Mouse (Mus musculus): Measurements from ENCODE around the gene Cox11. TPM values are rescaled to one million over a fixed set of nuclear protein-coding genes. Genes with fewer than 3 reads are reported as not detected.

Cox11 gene
- polyA plus RNA-seq (2014; fragmentation: Illumina TruSeq; extraction: RNeasy Lipid Tissue Mini Kit (QIAGEN cat#74804); ENCODE audit: insufficient read depth, low read depth, low replicate concordance), result 9.2 TPM

GRCm38 (mm10) chr11:90637440-90638311, at the start of gene Cox11, which contains the start of gene Stxbp4:
Gene Cox11 (plus strand): TSS chr11:90638173.
Gene Stxbp4 (minus strand): TSS chr11:90638084.

GRCm38 (mm10) chr11:90687460-90688416, 49.8 kb downstream of the Cox11 start, which contains the start of gene Tom1l1:
Gene Tom1l1 (minus strand): TSS chr11:90688366.

Other genes starting within 250 kb of the Cox11 start
- 2.4 TPM for gene Hlf, start 247.3 kb upstream of the Cox11 start, polyA plus RNA-seq (2014; fragmentation: Illumina TruSeq; extraction: RNeasy Lipid Tissue Mini Kit (QIAGEN cat#74804); ENCODE audit: insufficient read depth, low read depth, low replicate concordance)
- gene Stxbp4, start 89 bp upstream of the Cox11 start, polyA plus RNA-seq (2014; fragmentation: Illumina TruSeq; extraction: RNeasy Lipid Tissue Mini Kit (QIAGEN cat#74804); ENCODE audit: insufficient read depth, low read depth, low replicate concordance), result 1.7 TPM
- 11.4 TPM for gene Tom1l1, start 50.2 kb downstream of the Cox11 start, polyA plus RNA-seq (2014; fragmentation: Illumina TruSeq; extraction: RNeasy Lipid Tissue Mini Kit (QIAGEN cat#74804); ENCODE audit: insufficient read depth, low read depth, low replicate concordance)